Mouse (Mus musculus) hindbrain, embryonic 14.5 days (tissue): ENCODE results near the gene Stra6. TPM values are rescaled to one million over a fixed set of nuclear protein-coding genes. Genes with fewer than 3 reads are reported as not detected.
A peak's percentile ranks its signal among the peaks of the same experiment; 100 is the strongest.

Experiments
- ATAC-seq: fragments of 200-750 bp; cut with Nextera tagmentation; 2 replicates; pipeline ENCODE4 v1.8.0; 2017; ENCODE audit warnings: moderate number of reproducible peaks, mild to moderate bottlenecking, moderate TSS enrichment, moderate library complexity; ENCODE audit not compliant: low FRiP score
- DNase-seq: peaks from one replicate; pipeline ENCODE4 v3.0.0-alpha.2; 2015; ENCODE audit warnings: low spot score
- H3K27ac ChIP-seq: fragments of 300-500 bp; sonication (generic); 2 replicates; pipeline ENCODE4 v1.5.1; 2014; ENCODE audit warnings: mild to moderate bottlenecking, moderate library complexity
- H3K27me3 ChIP-seq: fragments of 300-500 bp; sonication (generic); 2 replicates; pipeline ENCODE4 v1.6.1; 2014; ENCODE audit warnings: mild to moderate bottlenecking, low read length, mixed read lengths; ENCODE audit not compliant: control insufficient read depth, insufficient read depth
- H3K36me3 ChIP-seq: fragments of 300-500 bp; sonication (generic); replicated peaks from 2 replicates; pipeline ENCODE4 v1.6.1; 2014; ENCODE audit not compliant: control insufficient read depth, insufficient read depth
- H3K4me1 ChIP-seq: fragments of 300-500 bp; sonication (generic); replicated peaks from 2 replicates; pipeline ENCODE4 v1.6.1; 2014; ENCODE audit warnings: antibody characterized with exemption, low read length, mixed read lengths; ENCODE audit not compliant: control insufficient read depth, insufficient read depth
- H3K4me2 ChIP-seq: fragments of 300-500 bp; sonication (generic); replicated peaks from 2 replicates; pipeline ENCODE4 v1.6.1; 2014; ENCODE audit warnings: mild to moderate bottlenecking, moderate library complexity
- H3K4me3 ChIP-seq: fragments of 300-500 bp; sonication (generic); replicated peaks from 2 replicates; pipeline ENCODE4 v1.5.1; 2014; ENCODE audit warnings: mild to moderate bottlenecking, low read length
- H3K9ac ChIP-seq: fragments of 300-500 bp; sonication (generic); 2 replicates; pipeline ENCODE4 v1.6.1; 2014
- H3K9me3 ChIP-seq: fragments of 300-500 bp; sonication (generic); 2 replicates; pipeline ENCODE4 v1.6.1; 2016; ENCODE audit warnings: low read length; ENCODE audit not compliant: control insufficient read depth
- WGBS: fragments of 180-500 bp; shearing (Covaris S2); extraction: QIAGEN DNeasy Blood & Tissue Kit; methylation state at CpG from one replicate; pipeline ENCODE4 v1.1.7; 2014; 5-methylcytosine and 5-hydroxymethylcytosine counted together
- polyA plus RNA-seq: library from polyadenylated mRNA; unstranded; fragments of >200 nt; fragmentation: Nextera tagmentation; extraction: Ambion mirVana; gene quantifications from 2 replicates; pipeline ENCODE4 v1.2.1, GENCODE M21; 2014

Stra6 gene
- polyA plus RNA-seq, 1 experiment from 2014 or later: 22.1 TPM

DNA sequence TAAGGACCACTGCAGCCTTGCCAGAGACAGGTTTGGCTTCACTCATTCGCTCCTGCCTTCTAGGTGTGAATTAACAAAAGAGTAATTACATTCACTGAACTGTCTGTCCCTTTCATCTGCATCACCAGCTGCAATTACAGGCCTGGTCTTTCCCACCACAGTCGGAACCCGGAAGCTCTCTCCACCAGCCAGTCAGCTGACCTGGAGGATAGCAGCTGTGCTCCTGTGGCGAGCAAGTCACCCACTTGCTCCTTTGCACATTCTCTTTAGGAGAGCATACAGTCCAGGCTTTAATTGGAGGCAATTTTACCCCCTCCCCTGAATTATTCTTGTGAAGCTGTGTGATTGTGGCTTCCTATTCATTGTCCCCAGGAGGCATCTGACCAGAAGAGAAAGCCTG is 17.9 kb upstream of the Stra6 start:
- 18% methylated on average over 4 of the region's 4 CpGs for WGBS
- no peaks in the 10 kb centered on the region for H3K27me3 ChIP-seq

GRCm38 (mm10) chr9:58047061-58047460 is 16.5 kb upstream of the Stra6 start:
- ATAC-seq: no peak
- DNase-seq: no peak
- no peak overlapping the region for H3K4me2 ChIP-seq
- no peaks in the 10 kb centered on the region for H3K27me3 ChIP-seq
- no peak overlapping the region for H3K4me3 ChIP-seq
- WGBS: 75% methylated on average over 10 of the region's 10 CpGs
- H3K9ac ChIP-seq: no peak overlapping the region
- no peaks in the 10 kb centered on the region for H3K36me3 ChIP-seq
- H3K4me1 ChIP-seq: peaks cover 69% of the 10 kb centered on the region
- H3K9me3 ChIP-seq: no peaks in the 10 kb centered on the region
- H3K27ac ChIP-seq: no peak overlapping the region

More for the DNA sequence above, 17.9 kb upstream of the Stra6 start:
- H3K27ac ChIP-seq: peak overlapping the region; percentile 26; the same call in 1 of the 2 replicates
- no peak overlapping the region for H3K4me2 ChIP-seq
- no peaks in the 10 kb centered on the region for H3K36me3 ChIP-seq
- peaks cover 76% of the 10 kb centered on the region for H3K4me1 ChIP-seq
- DNase-seq: no peak
- ATAC-seq: no peak
- H3K4me3 ChIP-seq: no peak overlapping the region
- no peaks in the 10 kb centered on the region for H3K9me3 ChIP-seq
- H3K9ac ChIP-seq: no peak overlapping the region

- WGBS: 6% methylated on average over 6 of the region's 6 CpGs
- H3K9me3 ChIP-seq: no peaks in the 10 kb centered on the region
- ATAC-seq (peak; percentile 66), DNase-seq (peak; percentile 54)
- peak overlapping the region; percentile 80 for H3K27ac ChIP-seq
- H3K4me2 ChIP-seq: 0 out of 2 replicates have a peak overlapping the region, but pooled peaks have one; percentile 13
- no peaks in the 10 kb centered on the region for H3K36me3 ChIP-seq
- H3K4me3 ChIP-seq: no peak overlapping the region
- H3K9ac ChIP-seq: peak overlapping the region; percentile 45
- H3K27me3 ChIP-seq: no peaks in the 10 kb centered on the region
- peaks cover 62% of the 10 kb centered on the region for H3K4me1 ChIP-seq
Observed at GRCm38 (mm10) chr9:58048621-58049020, 15.0 kb upstream of the Stra6 start.

- Histone ChIP-seq H3K4me1 (peaks cover 61% of the 10 kb centered on the region), H3K27me3 (no peaks in the 10 kb centered on the region), H3K9ac (peak overlapping the region; percentile 45; the same call in 1 of the 2 replicates), H3K27ac (peak overlapping the region; percentile 80), H3K9me3 (no peaks in the 10 kb centered on the region), H3K4me3 (no peak overlapping the region), H3K4me2 (no peak overlapping the region), H3K36me3 (no peaks in the 10 kb centered on the region)
- WGBS: 36% methylated on average over 6 of the region's 6 CpGs
- ATAC-seq (peak; percentile 28; the same call in 1 of the 2 replicates), DNase-seq (no peak)
Observed at GRCm38 (mm10) chr9:58049186-58049585, 14.4 kb upstream of the Stra6 start.

GRCm38 (mm10) chr9:58049861-58050260 is 13.7 kb upstream of the Stra6 start:
- Histone ChIP-seq H3K27ac (0 out of 2 replicates have a peak overlapping the region, but pooled peaks have one; percentile 80), H3K36me3 (no peaks in the 10 kb centered on the region), H3K4me2 (no peak overlapping the region), H3K27me3 (no peaks in the 10 kb centered on the region), H3K9ac (no peak overlapping the region), H3K4me3 (no peak overlapping the region), H3K9me3 (no peaks in the 10 kb centered on the region), H3K4me1 (peaks cover 58% of the 10 kb centered on the region)
- DNase-seq (no peak), ATAC-seq (no peak)
- WGBS: 78% methylated on average over 7 of the region's 7 CpGs

DNA sequence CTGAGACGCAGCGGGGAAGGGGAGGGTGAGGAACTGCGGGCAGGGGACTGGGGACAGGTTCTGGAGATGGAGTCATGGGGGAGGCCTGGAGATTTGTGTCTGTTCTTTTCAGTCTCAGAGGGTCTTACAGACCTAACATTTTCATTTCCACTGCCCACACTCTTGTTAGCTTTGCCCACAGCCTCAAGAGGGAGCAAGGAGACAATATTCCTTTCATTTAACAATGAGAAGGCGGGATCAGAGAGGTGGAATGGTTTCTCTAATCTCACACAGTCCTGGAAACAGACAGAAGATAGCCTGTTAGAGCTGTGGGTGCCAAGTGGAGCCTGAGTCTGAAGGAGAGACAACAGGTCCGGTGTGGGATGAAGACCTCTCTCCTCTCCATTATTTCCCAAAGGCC is 11.7 kb upstream of the Stra6 start:
- Histone ChIP-seq H3K4me2 (no peak overlapping the region), H3K9ac (no peak overlapping the region), H3K4me3 (no peak overlapping the region), H3K9me3 (no peaks in the 10 kb centered on the region), H3K27ac (no peak overlapping the region), H3K36me3 (no peaks in the 10 kb centered on the region), H3K27me3 (no peaks in the 10 kb centered on the region), H3K4me1 (peaks cover 61% of the 10 kb centered on the region)
- peak; percentile 67 for DNase-seq
- ATAC-seq: no peak
- 26% methylated on average over 5 of the region's 5 CpGs for WGBS

- ATAC-seq: 0 out of 2 replicates have a peak, but pooled peaks have one; percentile 38
- peaks cover 54% of the 10 kb centered on the region for H3K4me1 ChIP-seq
Observed at GRCm38 (mm10) chr9:58053102-58053501, 10.5 kb upstream of the Stra6 start.

DNA sequence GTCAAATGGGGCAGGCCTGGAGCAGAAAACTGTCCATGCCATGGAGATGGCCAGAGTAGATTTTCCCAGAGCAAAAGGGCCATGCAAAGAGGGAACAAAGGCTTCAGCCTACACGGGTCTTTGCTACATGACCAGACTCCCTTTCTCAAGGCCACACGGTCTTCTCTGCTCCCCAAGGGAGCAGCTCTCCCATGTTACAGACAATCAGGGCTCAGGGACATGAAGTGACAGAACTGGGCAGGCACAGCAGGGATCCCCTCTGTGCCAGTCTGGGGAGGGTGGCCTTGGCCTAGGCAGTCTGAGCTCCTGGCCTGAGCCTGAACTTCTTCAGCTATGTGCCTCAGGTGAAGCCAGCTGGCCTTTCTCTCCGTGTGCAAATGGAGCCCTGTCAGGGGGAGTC is 10.0 kb upstream of the Stra6 start:
- Histone ChIP-seq H3K27me3 (no peaks in the 10 kb centered on the region), H3K9me3 (no peaks in the 10 kb centered on the region), H3K4me3 (no peak overlapping the region), H3K4me1 (peaks cover 50% of the 10 kb centered on the region), H3K4me2 (no peak overlapping the region), H3K9ac (no peak overlapping the region), H3K36me3 (no peaks in the 10 kb centered on the region), H3K27ac (no peak overlapping the region)
- 37% methylated on average over 3 of the region's 3 CpGs for WGBS
- ATAC-seq (no peak), DNase-seq (no peak)

More at GRCm38 (mm10) chr9:58053102-58053501, 10.5 kb upstream of the Stra6 start:
- H3K9ac ChIP-seq: no peak overlapping the region
- no peaks in the 10 kb centered on the region for H3K9me3 ChIP-seq
- H3K27ac ChIP-seq: no peak overlapping the region
- 18% methylated on average over 3 of the region's 3 CpGs for WGBS
- H3K36me3 ChIP-seq: no peaks in the 10 kb centered on the region
- H3K27me3 ChIP-seq: no peaks in the 10 kb centered on the region
- H3K4me3 ChIP-seq: no peak overlapping the region
- no peak overlapping the region for H3K4me2 ChIP-seq
- peak; percentile 71 for DNase-seq

DNA sequence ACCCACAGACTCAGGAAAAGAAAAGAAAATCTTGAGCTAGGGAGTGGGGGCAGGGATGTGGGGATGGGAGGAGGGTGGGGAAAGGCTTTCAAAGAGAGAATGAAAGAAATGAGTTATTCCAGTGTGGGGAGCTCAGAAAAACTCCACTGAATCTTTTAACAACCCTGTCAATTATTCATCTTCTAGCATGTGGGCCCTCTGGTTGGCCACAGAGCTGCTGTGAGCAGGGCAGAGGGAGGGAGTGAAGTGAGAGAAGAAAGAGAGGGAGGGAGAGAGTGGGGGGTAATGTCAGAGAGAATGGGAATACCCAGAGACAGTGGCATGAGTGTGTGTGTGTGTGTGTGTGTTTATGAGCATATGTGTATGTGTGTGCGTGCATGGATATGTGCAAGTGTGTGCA is 9.6 kb upstream of the Stra6 start:
- Histone ChIP-seq H3K4me1 (peaks cover 45% of the 10 kb centered on the region), H3K9me3 (no peaks in the 10 kb centered on the region), H3K27ac (no peak overlapping the region), H3K36me3 (no peaks in the 10 kb centered on the region), H3K27me3 (no peaks in the 10 kb centered on the region), H3K4me3 (no peak overlapping the region), H3K9ac (no peak overlapping the region), H3K4me2 (no peak overlapping the region)
- DNase-seq (no peak), ATAC-seq (no peak)
- WGBS: 92% methylated on average over 1 of the region's 1 CpGs

- DNase-seq (no peak), ATAC-seq (no peak)
- Histone ChIP-seq H3K4me1 (peaks cover 43% of the 10 kb centered on the region), H3K9me3 (no peaks in the 10 kb centered on the region), H3K9ac (no peak overlapping the region), H3K4me2 (no peak overlapping the region), H3K27me3 (no peaks in the 10 kb centered on the region), H3K27ac (no peak overlapping the region), H3K36me3 (no peaks in the 10 kb centered on the region), H3K4me3 (no peak overlapping the region)
- 51% methylated on average over 5 of the region's 5 CpGs for WGBS
Observed at GRCm38 (mm10) chr9:58055666-58056065, 7.9 kb upstream of the Stra6 start.
